ENCODE assay signal across 9 mouse cellular contexts in the genomic region with DNA sequence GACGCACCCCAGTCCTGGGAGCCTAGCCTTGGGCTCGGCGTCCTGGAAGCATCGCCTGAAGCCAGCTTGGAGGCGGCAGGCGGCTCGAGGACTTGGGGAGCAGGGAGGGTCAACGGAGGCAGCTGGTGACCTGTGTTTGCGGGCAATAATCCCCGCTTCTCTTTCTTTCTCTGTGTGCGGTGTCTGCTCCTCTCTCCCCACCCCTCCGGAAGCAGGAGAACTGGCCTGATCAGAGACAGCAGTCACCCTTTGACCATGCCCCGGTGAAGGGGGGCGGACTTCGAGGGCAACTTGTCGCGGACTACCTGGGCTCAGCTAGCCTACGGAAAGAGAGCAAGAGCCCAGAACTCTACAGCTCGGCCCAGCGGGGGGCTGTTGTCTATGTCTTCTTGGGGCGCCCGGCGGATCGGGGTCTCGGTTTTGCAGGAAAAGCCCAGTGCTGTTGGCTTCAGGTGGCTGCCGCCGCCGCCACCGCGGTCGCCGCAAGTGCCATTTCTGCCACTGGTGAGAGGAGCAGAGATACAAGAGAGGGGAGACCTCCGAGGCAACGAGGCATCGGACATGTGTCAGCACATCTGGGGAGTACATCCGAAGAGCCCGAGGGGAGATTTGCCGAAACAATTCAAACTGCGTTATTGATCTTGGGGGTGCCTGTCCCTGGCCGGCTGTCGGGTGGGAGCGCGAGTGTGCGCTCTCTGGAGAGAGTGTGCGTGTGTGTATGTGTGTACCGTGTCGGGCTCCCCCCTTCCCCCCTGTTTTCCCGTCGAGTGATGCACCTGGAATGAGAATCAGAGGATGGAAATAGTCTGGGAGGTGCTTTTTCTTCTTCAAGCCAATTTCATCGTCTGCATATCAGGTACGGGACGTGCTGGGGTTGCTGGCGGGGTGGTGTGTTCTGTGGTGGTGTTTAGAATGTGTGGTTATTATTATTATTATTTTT. TPM values are rescaled to one million over a fixed set of nuclear protein-coding genes. Genes with fewer than 3 reads are reported as not detected.
A peak's percentile ranks its signal among the peaks of the same experiment; 100 is the strongest.
DNase-seq lines count a peak whose midpoint lies in the region; ATAC-seq and TF ChIP-seq lines count a peak whose summit lies in the region.
"Had no signal": no experiment of that assay in that cellular context is flagged by ENCODE, and none has a peak within 500 bp of the region (broad histone marks: within the 10 kb centered on the region; RNA-seq: fewer than 3 reads in every experiment).

No protein-coding gene starts in this region.

- no peak for ATAC-seq in liver, embryonic 11.5 days (replicated peaks; ENCODE audit: low FRiP score)
- no peak for ATAC-seq in liver, postnatal 0 days
- peak; percentile 28; the same call in 1 of the 2 replicates for ATAC-seq in hindbrain, embryonic 12.5 days (ENCODE audit: low FRiP score)
- ATAC-seq in midbrain, embryonic 16.5 days: peak; percentile 41; the same call in 1 of the 2 replicates

- no peak overlapping the region for H3K27ac ChIP-seq in liver, embryonic 11.5 days (ENCODE audit: low read depth, low read length)
- H3K27ac ChIP-seq in liver, postnatal 0 days (ENCODE audit: low read depth): no peak overlapping the region
- H3K27ac ChIP-seq in hindbrain, embryonic 12.5 days: no peak overlapping the region
- H3K27ac ChIP-seq in midbrain, embryonic 16.5 days (ENCODE audit: low read length): peak overlapping the region; percentile 85
- H3K27ac ChIP-seq: liver, embryonic 15.5 days had no signal

- no peaks in the 10 kb centered on the region for H3K36me3 ChIP-seq in liver, embryonic 11.5 days (ENCODE audit: control insufficient read depth, insufficient read depth, low read length)
- no peaks in the 10 kb centered on the region for H3K36me3 ChIP-seq in liver, postnatal 0 days (replicated peaks; ENCODE audit: insufficient read depth, low read length)
- no peaks in the 10 kb centered on the region for H3K36me3 ChIP-seq in hindbrain, embryonic 12.5 days
- H3K36me3 ChIP-seq in midbrain, embryonic 16.5 days (ENCODE audit: control insufficient read depth, insufficient read depth, low read length): no peaks in the 10 kb centered on the region
- H3K36me3 ChIP-seq: liver, embryonic 15.5 days had no signal

- no peak for TF ChIP-seq EP300 in liver, postnatal 0 days (IDR thresholded peaks at IDR 0.05; ENCODE audit: low read depth)

- peak overlapping the region; percentile 36 for H3K4me3 ChIP-seq in liver, embryonic 11.5 days (ENCODE audit: low read depth, low read length)
- no peak overlapping the region for H3K4me3 ChIP-seq in liver, postnatal 0 days (ENCODE audit: low read depth, low read length)
- peak overlapping the region; percentile 55 for H3K4me3 ChIP-seq in hindbrain, embryonic 12.5 days
- H3K4me3 ChIP-seq in midbrain, embryonic 16.5 days (ENCODE audit: low read depth, low read length): peak overlapping the region; percentile 73
- H3K4me3 ChIP-seq: liver, embryonic 15.5 days had no signal

- H3K27me3 ChIP-seq in liver, embryonic 11.5 days (replicated peaks; ENCODE audit: control insufficient read depth, insufficient read depth, low read length): peaks cover 48% of the 10 kb centered on the region
- H3K27me3 ChIP-seq in liver, postnatal 0 days (ENCODE audit: insufficient read depth, low read length): peaks cover 45% of the 10 kb centered on the region
- H3K27me3 ChIP-seq in hindbrain, embryonic 12.5 days: peaks cover 57% of the 10 kb centered on the region
- no peaks in the 10 kb centered on the region for H3K27me3 ChIP-seq in midbrain, embryonic 16.5 days (ENCODE audit: control insufficient read depth, insufficient read depth, low read depth, low read length)

- peak overlapping the region; percentile 61 for H3K4me2 ChIP-seq in liver, embryonic 11.5 days
- H3K4me2 ChIP-seq in liver, postnatal 0 days (ENCODE audit: low read depth, low read length): no peak overlapping the region
- peak overlapping the region; percentile 96 for H3K4me2 ChIP-seq in hindbrain, embryonic 12.5 days (replicated peaks)
- H3K4me2 ChIP-seq in midbrain, embryonic 16.5 days (ENCODE audit: low read length): peak overlapping the region; percentile 93

- DNase-seq in liver, embryonic 11.5 days (ENCODE audit: low spot score): no peak
- no peak for DNase-seq in liver, postnatal 0 days
- DNase-seq in cerebellum, postnatal 36 days: peak; percentile 61 to 65
- no peak for DNase-seq in thymus, postnatal 14 days
- DNase-seq in urinary bladder, postnatal 25 days (ENCODE audit: low spot score): no peak
- DNase-seq in adrenal gland, postnatal 36 days: no peak

- peaks cover 4% of the 10 kb centered on the region; the same call in 1 of the 2 replicates for H3K4me1 ChIP-seq in liver, embryonic 11.5 days (replicated peaks; ENCODE audit: control insufficient read depth, insufficient read depth, low read length)
- H3K4me1 ChIP-seq in liver, postnatal 0 days (ENCODE audit: insufficient read depth): no peaks in the 10 kb centered on the region
- peaks cover 25% of the 10 kb centered on the region for H3K4me1 ChIP-seq in hindbrain, embryonic 12.5 days
- H3K4me1 ChIP-seq in midbrain, embryonic 16.5 days (ENCODE audit: control insufficient read depth, insufficient read depth, low read length): peaks cover 6% of the 10 kb centered on the region; the same call in 1 of the 2 replicates
- H3K4me1 ChIP-seq: liver, embryonic 15.5 days had no signal

- no peaks in the 10 kb centered on the region for H3K9me3 ChIP-seq in liver, embryonic 11.5 days (ENCODE audit: control insufficient read depth, low read length)
- H3K9me3 ChIP-seq in liver, postnatal 0 days (ENCODE audit: low read length): no peaks in the 10 kb centered on the region
- no peaks in the 10 kb centered on the region for H3K9me3 ChIP-seq in hindbrain, embryonic 12.5 days (replicated peaks)
- no peaks in the 10 kb centered on the region for H3K9me3 ChIP-seq in midbrain, embryonic 16.5 days (replicated peaks; ENCODE audit: control insufficient read depth, low read length, poor library complexity, severe bottlenecking)
- H3K9me3 ChIP-seq: liver, embryonic 15.5 days had no signal

- 2% methylated on average over 52 of the region's 53 CpGs for WGBS in liver, embryonic 11.5 days
- 5% methylated on average over 52 of the region's 53 CpGs for WGBS in liver, postnatal 0 days (ENCODE audit: insufficient replicate concordance)
- under 1% methylated on average over 53 of the region's 53 CpGs for WGBS in hindbrain, embryonic 12.5 days
- under 1% methylated on average over 51 of the region's 53 CpGs for WGBS in midbrain, embryonic 16.5 days

- no peak overlapping the region for H3K9ac ChIP-seq in liver, embryonic 11.5 days (ENCODE audit: low read depth, low read length)
- H3K9ac ChIP-seq in liver, postnatal 0 days (replicated peaks): no peak overlapping the region
- peak overlapping the region; percentile 62 for H3K9ac ChIP-seq in hindbrain, embryonic 12.5 days
- H3K9ac ChIP-seq in midbrain, embryonic 16.5 days (ENCODE audit: low read depth, low read length): peak overlapping the region; percentile 77
- H3K9ac ChIP-seq: liver, embryonic 15.5 days had no signal

- no peak for TF ChIP-seq CTCF in liver, postnatal 0 days (IDR thresholded peaks at IDR 0.05; ENCODE audit: low read depth)

RNA-seq across cellular contexts. Expression of a gene that starts 1.9 kb away (rescaled TPM):
- 0.18 and 0.27 TPM in 2 replicates for polyA plus RNA-seq in liver, embryonic 11.5 days (2014; fragmentation: Nextera tagmentation; extraction: Ambion mirVana)
- polyA plus RNA-seq in liver, postnatal 0 days (2015; fragmentation: Nextera tagmentation; extraction: Ambion mirVana): 0.04 TPM in 1 of 2 replicates, not detected in the other
- polyA plus RNA-seq in hindbrain, embryonic 12.5 days (2016; fragmentation: Nextera tagmentation; extraction: Ambion mirVana): 10.6 and 13.6 TPM in 2 replicates
- 53.7 and 65.4 TPM in 2 replicates for polyA plus RNA-seq in midbrain, embryonic 16.5 days (2015; fragmentation: Nextera tagmentation; extraction: Ambion mirVana)
- under 1 TPM; 0.07 to 0.10 TPM for total RNA-seq in adrenal gland, postnatal 36 days (2021)
- polyA plus RNA-seq: liver, embryonic 15.5 days had no signal

Comparison
In these comparisons a context has a peak if more than half of its experiments do, and no peak if none do; other contexts are left out.
1. ATAC-seq: peak in hindbrain, embryonic 12.5 days (single experiment) and midbrain, embryonic 16.5 days (single experiment); none in liver, embryonic 11.5 days (single experiment) and liver, postnatal 0 days (single experiment).
2. DNase-seq: peak in cerebellum, postnatal 36 days (2 of 2); none in liver, embryonic 11.5 days (single experiment), liver, postnatal 0 days (single experiment), thymus, postnatal 14 days (single experiment), urinary bladder, postnatal 25 days (single experiment) and adrenal gland, postnatal 36 days (0 of 2).
3. H3K9ac ChIP-seq: peak in hindbrain, embryonic 12.5 days (single experiment) and midbrain, embryonic 16.5 days (single experiment); none in liver, embryonic 11.5 days (single experiment) and liver, postnatal 0 days (single experiment).